Mouse (Mus musculus): ENCODE results near the gene Eif4e3.
A peak's percentile ranks its signal among the peaks of the same experiment; 100 is the strongest.

Eif4e3 gene

DNA sequence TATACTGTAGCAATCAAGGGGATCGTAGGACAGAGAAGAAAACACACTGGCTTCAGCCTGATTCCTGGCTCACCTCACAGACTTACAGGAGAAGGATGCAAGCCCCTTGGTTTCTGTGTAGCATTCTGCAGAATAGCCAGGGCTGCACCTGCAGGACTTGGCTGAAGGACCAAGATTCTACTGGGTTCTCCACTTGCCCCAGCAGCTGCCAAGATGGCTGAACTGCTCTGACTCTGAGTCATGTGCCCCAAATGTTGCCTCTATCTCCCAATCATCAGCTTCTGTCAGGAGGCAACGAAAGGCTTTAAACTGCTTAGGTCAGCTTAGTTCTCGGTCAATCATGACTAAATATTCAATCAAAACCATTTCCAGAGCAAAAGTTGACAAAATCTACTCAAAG, 42.0 kb downstream of the Eif4e3 start:
- no peak for DNase-seq (ENCODE audit: low read depth, low spot score)

DNA sequence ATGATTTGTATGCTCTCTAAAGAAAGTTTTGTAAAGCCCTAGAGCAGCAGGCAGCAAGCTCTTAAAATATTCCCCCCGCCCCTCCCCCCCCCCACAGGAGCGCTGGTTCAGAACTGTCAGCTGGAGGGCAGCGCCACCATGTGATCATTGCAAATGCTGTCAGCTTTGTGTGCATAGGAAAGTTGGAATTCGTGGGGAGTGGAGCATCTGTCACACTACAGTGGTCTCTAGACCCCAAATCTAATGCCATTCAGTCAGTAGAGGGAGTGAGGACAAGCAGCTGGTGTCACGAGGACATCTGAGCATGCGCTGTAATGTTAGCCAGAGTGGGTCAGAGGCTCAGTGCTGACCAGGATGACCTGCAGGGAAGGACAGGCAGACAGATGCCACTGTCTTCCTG, 42.9 kb downstream of the Eif4e3 start:
- no peak for DNase-seq (ENCODE audit: low read depth, low spot score)

DNA sequence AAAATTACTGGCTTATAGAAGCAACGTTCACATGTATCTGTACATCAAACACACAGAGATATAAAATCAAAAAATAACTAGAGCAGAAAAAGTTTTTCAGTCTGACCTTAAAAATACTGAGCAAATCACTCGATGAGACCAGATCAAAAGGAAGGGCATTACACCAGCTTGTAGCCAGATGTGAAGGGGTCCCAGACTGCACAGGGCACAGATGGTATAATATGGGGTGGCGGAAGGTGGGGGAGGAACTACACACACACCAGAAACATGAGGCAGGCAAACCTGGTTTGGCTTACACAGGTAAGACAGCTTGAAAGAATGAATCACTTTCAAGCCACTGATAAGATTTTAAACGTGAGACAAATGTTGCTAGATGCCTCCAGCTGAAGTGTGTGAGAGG, 45.4 kb downstream of the Eif4e3 start:
- DNase-seq (ENCODE audit: low read depth, low spot score) = peak; percentile 59

DNA sequence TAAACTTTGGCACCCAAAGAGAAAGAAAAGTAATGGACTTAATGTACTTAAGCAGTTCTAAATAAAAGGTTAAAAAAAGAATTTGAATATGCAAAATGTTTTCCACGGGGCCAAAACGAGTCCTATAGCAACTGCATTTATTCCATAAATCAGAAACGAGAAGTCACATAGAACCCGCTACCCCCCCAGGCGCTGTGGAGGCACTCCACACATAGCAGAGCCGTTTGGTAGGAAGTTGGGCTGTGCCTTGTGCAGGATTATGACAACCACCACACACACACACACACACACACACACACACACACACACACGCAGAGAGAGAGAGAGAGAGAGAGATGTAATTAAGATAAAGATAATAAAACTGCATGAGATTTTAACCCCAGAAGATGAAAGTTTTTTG, 46.1 kb downstream of the Eif4e3 start:
- DNase-seq (ENCODE audit: low read depth, low spot score) = no peak

DNA sequence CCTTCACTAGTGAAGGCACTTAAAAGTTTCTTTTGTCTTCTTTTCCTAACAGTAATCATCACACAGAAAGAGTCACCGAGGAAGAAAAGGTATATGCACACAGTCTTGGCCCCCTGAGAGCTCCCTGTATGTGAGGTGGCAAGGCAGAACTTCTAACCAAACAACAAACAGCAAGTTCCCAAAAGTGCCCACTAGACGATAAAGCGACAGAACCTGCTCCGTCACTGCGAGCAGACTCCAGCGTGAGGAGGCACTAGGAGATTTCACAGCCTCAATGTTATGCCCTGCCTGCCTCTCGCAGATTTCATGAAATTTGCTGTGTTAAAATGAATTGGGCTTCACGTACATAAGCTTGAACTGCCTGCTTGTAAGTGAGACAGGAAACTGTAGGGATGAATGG, 46.6 kb downstream of the Eif4e3 start:
- no peak for DNase-seq (ENCODE audit: low read depth, low spot score)

DNA sequence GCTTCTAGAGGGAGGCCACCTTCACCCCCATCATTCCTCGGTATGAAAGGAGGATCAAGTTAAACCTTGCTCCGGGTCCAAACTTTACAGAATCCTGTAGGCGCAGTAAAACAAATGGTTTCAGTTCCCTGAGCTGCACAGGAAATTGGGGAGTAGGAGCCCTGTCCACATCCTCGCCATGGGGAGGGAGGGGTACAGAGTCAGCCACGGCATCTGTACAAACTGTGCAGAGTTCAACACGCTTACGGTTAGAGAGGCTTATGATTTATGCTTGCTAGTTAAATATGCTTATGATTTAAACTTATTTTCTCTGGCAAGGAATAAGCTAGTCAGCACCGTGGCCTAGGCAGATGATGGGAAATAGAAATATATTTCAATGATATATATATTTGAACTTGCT, 47.1 kb downstream of the Eif4e3 start:
- peak; percentile 58 for DNase-seq (ENCODE audit: low read depth, low spot score)

DNA sequence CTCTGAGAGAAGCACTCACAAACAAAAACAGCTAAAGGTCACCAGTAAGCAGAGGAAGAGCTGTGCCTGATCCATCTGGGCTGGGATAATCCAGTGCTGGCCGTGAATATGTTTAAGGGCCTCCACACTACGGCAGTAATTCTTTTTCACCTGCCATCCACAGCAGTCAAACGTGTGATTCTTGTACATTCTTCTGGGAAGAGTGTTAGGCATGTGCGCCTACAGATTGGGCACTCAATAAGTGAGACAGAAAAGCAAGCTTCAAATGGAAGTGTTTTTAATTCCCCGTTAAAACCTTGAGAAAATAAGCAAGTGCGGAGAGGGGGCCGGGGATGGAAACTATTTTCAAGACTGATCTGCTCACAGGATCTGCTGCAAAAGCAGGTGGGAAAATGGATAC, 48.7 kb downstream of the Eif4e3 start:
- no peak for DNase-seq (ENCODE audit: low read depth, low spot score)

DNA sequence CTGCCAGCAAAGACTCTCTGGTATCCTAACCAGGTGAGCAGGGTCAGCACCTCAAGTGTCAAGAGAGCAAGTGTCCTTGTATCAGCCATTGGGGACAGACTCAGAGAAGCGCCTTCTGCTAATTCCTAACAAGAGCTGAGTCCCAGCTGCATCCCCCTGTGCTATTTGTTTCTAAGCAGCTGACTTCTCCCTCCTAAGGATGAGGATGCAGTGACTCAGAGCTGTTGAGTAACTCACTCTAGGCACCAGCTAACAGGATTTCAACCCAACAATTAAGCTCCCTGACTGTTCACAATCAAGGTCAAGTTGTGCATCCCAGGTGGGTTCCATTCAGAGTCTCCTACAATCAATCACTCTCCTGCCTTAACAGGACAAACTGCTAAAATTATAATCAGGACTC, 49.2 kb downstream of the Eif4e3 start:
- DNase-seq (ENCODE audit: low read depth, low spot score) = no peak

DNA sequence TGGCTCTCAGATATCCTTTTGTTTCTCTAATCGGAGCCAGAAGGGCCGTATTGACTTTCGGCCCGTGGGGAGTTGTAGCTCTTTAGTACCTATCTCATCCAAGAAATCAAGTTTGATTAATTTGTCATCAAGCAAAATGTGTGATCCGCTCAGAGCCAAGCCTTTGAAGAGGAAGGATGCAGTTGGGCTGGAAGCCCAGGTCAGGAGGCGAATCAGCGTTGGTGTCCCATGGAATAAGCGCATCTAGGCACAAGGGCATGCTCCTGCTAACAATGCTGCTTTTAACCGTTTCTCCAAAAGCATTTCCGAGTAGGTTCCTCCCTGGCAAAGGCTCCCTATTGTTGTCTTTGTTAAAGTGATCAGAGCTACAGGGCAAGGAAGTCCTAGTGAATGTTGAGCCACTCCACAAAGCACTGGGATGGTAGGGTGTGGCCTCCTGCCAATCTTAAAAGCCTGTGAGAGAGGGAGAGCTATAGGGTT, 51.3 kb downstream of the Eif4e3 start:
- DNase-seq (ENCODE audit: low read depth, low spot score) = no peak

DNA sequence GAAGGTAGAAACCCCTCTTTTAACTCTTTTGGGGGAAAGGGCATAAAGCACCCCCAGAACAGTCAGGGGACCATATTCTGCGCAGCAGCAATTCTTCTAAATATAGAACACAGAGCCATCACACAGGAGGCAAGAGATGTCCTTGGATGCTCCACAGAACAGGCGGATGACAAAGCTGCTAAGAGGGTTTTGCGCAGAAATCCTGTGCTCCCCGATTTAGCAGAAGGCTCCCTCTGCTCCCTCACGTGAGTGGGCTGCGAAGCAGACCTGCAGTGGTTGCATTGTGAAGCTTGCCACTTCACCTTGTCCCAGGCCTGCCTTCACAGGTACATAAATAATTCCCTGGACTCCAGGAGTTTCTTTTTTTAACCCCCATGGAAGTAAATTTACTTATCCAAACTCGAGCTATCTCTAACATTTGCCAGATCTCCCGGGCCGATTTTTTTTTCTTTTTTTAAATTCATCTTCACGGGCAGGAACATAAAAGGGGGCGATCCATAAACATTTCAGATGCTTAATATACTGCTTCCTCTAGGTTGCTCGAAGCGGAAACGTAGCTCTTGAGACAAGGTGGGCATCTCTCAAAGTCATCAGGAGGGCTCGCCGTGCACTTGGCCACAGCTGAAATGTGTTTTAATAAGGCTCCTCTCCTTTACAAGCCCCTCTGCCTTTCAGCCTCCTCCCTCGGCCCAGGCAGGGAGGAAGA, 51.9 kb downstream of the Eif4e3 start:
- DNase-seq (ENCODE audit: low read depth, low spot score) = no peak

DNA sequence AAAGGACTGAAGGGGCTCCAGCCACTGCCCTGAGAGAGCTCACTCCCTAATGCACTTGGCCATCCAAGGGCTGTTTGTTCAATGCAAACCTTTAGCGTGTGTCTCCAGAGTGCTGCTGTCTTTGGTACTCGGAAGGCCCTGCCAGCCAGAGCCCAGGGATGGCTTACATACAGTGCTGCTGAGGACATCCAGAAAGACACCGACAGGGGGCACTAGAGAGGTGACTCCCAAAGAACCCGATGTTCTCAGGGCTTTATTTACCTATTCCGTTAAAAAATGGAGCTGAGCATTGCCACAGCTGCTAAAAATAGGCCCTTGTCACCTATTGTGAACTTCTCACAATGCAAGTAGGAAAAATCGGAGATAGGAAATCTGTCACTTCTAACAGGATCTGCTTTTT, 54.7 kb downstream of the Eif4e3 start:
- DNase-seq (ENCODE audit: low read depth, low spot score) = no peak

DNA sequence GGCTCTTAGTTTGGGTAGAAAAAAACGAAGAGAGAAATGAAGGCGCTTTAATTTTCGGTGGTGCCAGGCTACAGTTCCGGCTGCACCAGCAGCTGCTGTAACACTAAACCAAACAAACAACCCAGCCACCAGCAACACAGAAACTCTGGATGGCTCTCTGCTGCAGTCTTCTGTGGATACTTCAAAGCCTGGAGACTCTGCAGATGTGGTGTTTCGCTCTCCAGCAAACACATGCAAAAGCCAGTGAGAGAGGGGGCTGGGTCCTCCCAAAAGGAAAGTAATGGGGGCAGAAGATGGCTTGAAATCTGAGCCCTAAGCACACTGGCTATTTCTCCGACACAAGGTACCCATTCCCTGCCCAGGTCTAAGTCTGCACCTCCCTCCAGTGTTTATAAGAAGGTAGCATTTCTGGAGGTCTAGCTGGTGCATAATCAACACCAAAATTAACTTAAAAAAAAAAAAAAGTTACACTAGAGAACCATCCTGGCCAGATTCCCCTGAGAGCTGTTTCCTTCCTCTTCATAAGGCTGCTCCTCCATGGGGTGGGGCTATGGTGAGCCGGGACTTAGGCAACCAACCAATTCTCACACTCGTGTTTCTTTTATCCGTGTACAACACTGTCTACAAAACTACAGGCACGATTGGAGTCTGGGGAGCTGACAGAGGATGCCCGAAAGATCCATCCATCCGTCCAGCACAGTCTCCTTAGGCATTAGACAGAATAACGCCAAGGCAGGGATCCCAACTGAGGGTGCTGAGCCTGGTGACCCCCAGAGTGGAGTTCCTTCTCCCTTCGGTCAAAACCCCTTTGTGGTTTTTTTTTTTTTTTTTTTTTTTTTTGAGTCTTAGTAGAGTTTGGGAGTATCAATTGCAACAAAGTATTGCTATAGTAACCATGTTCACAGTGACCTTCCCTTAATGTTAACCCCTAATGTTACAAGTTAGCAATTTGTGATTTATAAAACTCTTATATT, 55.8 kb downstream of the Eif4e3 start:
- peak; percentile 69 for DNase-seq (ENCODE audit: low read depth, low spot score)

DNA sequence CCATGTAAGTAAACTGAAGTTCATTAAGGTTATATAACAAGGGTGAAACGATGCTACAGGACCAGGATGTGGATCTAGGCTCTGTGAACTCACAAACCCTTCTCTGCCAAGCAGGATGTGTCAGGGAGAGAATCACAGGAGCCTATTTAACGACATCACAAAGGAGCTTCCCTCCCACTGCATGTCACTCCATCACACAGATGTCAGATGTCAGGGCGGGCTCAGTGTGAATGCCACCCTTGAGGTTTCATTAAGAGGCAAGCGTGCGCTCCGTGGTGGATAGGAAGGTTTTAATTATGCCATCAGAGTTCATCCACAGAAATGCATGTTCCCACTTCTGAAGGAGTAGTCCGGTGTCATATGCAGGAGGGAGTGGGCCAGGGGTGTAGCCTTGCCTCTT, 60.5 kb downstream of the Eif4e3 start:
- no peak for DNase-seq (ENCODE audit: low read depth, low spot score)

DNA sequence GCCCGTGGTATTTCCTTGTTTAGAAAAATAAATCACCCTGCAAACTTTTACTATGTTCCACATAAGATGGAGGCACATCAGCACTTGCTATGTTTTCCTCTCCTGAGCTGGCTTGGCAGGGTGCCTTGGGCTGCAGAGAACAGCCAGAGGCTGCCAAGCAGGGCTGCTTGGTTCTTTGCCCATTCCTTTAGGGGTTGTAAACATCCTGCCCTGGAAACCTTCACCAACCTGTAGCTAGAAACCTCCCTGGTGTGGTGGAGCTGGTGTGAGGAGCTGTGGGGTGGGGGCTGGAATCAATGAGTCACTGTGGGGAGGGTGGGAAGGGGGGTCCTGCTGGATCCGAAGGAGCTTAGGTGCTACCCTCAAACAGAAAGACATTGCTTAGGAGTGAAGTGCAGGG, 61.8 kb downstream of the Eif4e3 start:
- DNase-seq (ENCODE audit: low read depth, low spot score) = no peak

DNA sequence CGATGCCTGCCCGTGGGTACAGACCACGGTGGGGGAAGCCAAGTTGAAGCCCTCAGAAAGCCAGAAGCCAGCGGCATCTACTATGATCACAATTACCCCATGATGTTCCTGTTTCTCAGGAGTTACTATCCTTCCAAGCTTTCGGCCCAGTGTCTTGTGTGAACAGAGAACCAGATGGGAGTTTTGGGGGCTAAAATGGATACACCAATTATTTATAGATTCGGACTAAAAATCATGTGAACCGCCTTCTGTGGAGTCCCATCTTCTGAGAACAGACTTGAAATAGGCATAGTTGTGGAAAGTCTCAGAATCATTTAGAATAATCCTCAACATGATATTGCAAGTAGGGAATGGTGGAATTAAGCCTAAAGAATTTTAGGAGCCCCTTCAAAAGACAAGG, 64.1 kb downstream of the Eif4e3 start:
- DNase-seq (ENCODE audit: low read depth, low spot score) = no peak

DNA sequence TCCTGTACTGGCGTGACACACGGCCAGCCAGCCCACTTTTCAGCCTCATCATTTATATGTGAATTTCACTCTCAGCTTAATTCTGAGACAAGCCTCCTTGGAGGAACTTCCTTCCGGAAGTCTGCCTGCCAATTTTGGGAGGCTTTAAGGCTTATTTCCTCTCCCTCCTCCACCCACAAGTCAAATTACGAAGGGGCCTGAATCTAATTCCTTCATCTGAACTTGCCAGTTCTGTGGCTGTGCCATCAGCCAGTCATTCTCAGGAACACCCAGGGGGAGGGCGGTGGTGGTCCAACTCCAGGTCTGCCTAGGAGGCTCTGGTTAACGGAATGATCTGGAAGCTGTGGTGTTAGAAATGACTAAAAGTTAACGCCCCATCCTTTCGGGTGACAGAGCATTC, 65.7 kb downstream of the Eif4e3 start:
- no peak for DNase-seq (ENCODE audit: low read depth, low spot score)

DNA sequence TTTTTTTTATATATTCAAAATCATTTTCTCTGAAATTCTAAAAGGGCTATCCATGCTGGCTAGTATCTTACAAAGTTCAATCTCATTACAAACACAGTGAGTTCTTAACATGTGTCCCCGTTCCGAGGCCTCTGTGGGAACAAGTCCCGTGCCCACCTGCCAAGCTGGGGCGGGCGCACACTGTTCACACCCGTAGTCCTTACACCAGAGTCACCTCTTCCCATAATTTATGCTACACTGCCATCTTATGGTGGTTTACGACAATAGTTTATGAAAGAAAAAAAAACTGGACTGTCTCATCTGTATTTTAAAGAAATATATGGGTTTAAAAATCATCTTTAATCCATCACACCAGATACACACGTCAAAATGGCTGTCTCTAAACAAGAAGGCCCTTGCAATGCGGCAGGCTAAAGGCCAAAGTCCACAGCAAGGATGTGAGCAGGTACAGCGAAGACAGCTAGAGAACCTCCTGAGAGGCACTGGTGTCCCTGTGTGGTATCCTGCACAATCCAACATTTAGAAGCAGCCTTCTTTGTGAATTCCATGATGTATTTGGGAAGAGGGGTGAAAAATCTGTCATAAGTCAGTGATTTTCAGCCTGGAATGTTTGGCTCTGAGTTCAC, 66.3 kb downstream of the Eif4e3 start:
- DNase-seq (ENCODE audit: low read depth, low spot score) = peak; percentile 55

DNA sequence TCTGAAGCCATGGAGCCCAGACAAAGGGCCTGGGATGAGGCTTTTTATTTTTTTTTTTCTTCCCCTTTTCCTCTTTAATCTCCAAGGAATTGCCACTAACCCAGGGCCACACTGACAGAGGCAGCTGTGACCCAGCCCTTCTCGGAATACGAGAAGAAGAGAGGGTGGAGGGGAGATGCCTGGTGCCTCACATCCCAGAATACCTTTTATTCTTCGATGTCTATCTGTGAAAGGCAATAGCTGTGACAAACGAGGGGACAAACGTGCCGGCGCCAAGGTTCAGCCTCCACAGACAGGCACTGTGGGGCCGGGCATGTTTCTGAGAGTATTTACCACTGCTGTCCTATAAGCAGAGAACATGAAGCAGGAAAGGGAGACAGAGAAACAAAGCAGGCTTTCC, 66.9 kb downstream of the Eif4e3 start:
- no peak for DNase-seq (ENCODE audit: low read depth, low spot score)

DNA sequence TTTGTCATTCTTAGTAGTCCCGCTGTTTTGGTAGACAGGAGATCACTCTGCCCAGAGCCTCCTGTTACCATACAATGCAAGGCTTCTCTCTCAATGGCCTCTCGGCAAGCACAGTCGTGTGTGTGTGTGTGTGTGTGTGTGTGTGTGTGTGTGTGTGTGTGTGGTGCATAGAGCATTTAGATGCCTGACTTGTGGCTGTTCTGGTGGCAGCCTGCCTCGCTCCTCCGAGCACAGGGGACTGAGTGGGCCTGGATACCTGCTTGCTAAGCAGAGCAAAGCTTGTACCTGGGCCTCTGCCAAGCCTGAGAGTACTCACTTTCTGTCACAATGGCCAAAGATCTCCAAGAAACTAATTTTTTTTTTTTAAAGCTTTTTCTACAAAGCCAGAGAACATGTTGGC, 67.3 kb downstream of the Eif4e3 start:
- DNase-seq (ENCODE audit: low read depth, low spot score) = no peak

DNA sequence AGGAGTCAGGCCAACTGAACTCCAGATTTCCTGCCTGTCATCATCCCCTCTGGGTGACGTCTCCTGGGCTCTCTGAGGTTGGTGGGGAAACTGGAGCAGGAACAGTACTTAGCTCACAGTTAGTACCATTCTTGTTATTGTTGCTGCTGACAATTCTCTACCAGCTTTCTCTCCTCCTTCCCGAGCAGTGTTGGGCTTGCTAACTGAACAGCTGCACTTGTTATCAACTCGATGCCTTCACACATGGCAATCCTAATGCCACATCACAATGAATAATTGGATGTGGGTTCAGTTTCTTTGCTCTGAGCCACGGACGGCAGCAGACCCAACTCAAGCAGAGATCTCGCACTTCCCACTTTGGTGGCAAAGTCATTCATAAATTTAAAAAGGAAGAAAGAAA, 89.5 kb downstream of the Eif4e3 start:
- DNase-seq (ENCODE audit: low read depth, low spot score) = no peak

DNA sequence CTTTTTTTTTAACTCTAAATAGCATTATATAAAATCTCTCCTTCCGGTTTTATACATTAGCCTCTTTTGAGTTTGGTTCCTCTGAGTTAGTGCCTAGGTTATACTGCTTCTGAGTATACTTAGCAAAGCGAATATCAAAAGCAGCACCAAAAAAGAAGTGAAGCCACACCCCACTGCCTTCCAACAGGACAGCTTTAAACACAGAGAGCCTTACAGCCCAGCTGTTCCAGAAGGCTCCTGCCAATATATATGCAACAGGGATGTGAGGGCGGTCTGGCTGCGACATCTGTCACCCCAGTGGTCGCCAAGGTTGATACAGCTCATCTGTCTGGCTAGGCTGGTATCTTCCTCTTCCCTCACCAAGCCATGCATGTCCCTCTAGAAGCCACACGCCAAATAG, 90.9 kb downstream of the Eif4e3 start:
- no peak for DNase-seq (ENCODE audit: low read depth, low spot score)
